Mouse (Mus musculus): ENCODE results near the gene Trim67. TPM values are rescaled to one million over a fixed set of nuclear protein-coding genes. Genes with fewer than 3 reads are reported as not detected.
A peak's percentile ranks its signal among the peaks of the same experiment; 100 is the strongest.

The Trim67 gene
- polyA plus RNA-seq, 1 experiment from 2014 or later: 1.1 TPM

- Histone ChIP-seq H3K27me3 (ENCODE audit: control insufficient read depth, insufficient read depth, low read length) (no peaks in the 10 kb centered on the region), H3K4me2 (replicated peaks; ENCODE audit: low read depth, low read length) (no peak overlapping the region), H3K4me3 (ENCODE audit: low read depth, low read length) (no peak overlapping the region), H3K9ac (replicated peaks; ENCODE audit: low read depth, low read length) (no peak overlapping the region), H3K9me3 (ENCODE audit: control insufficient read depth, low read depth, low read length) (no peaks in the 10 kb centered on the region), H3K27ac (ENCODE audit: low read length) (no peak overlapping the region), H3K36me3 (ENCODE audit: control insufficient read depth, insufficient read depth, low read length) (peaks cover 50% of the 10 kb centered on the region), H3K4me1 (ENCODE audit: control insufficient read depth, insufficient read depth, low read length) (no peaks in the 10 kb centered on the region)
- 71% methylated on average over 5 of the region's 5 CpGs for whole genome bisulfite sequencing
- 0 out of 2 replicates have a peak, but pooled peaks have one; percentile 23 for ATAC-seq (ENCODE audit: insufficient number of reproducible peaks, insufficient read depth, low FRiP score, low read depth)
These were observed 79.8 kb downstream of the Trim67 start for GRCm38 (mm10) chr8:124872690-124873089.

- WGBS: 81% methylated on average over 5 of the region's 5 CpGs
- Histone ChIP-seq H3K36me3 (ENCODE audit: control insufficient read depth, insufficient read depth, low read length) (peaks cover 80% of the 10 kb centered on the region), H3K4me3 (ENCODE audit: low read depth, low read length) (no peak overlapping the region), H3K4me1 (ENCODE audit: control insufficient read depth, insufficient read depth, low read length) (no peaks in the 10 kb centered on the region), H3K27ac (ENCODE audit: low read length) (no peak overlapping the region), H3K27me3 (ENCODE audit: control insufficient read depth, insufficient read depth, low read length) (no peaks in the 10 kb centered on the region), H3K9me3 (ENCODE audit: control insufficient read depth, low read depth, low read length) (no peaks in the 10 kb centered on the region), H3K9ac (replicated peaks; ENCODE audit: low read depth, low read length) (no peak overlapping the region), H3K4me2 (replicated peaks; ENCODE audit: low read depth, low read length) (no peak overlapping the region)
- ATAC-seq (ENCODE audit: insufficient number of reproducible peaks, insufficient read depth, low FRiP score, low read depth): no peak
These were observed 85.2 kb downstream of the Trim67 start for GRCm38 (mm10) chr8:124878141-124878540.

GRCm38 (mm10) chr8:124878946-124879526, 86.1 kb downstream of the Trim67 start:
- WGBS: 70% methylated on average over 10 of the region's 10 CpGs
- Histone ChIP-seq H3K4me1 (ENCODE audit: control insufficient read depth, insufficient read depth, low read length) (no peaks in the 10 kb centered on the region), H3K4me2 (replicated peaks; ENCODE audit: low read depth, low read length) (no peak overlapping the region), H3K9ac (replicated peaks; ENCODE audit: low read depth, low read length) (no peak overlapping the region), H3K4me3 (ENCODE audit: low read depth, low read length) (no peak overlapping the region), H3K27ac (ENCODE audit: low read length) (no peak overlapping the region), H3K36me3 (ENCODE audit: control insufficient read depth, insufficient read depth, low read length) (peaks cover 81% of the 10 kb centered on the region), H3K9me3 (ENCODE audit: control insufficient read depth, low read depth, low read length) (no peaks in the 10 kb centered on the region), H3K27me3 (ENCODE audit: control insufficient read depth, insufficient read depth, low read length) (no peaks in the 10 kb centered on the region)
- ATAC-seq (ENCODE audit: insufficient number of reproducible peaks, insufficient read depth, low FRiP score, low read depth): 0 out of 2 replicates have a peak, but pooled peaks have one; percentile 23

Other genes with a start within 250 kb of the Trim67 start
- gene Agt, start 223.4 kb upstream of the Trim67 start, polyA plus RNA-seq (2014; fragmentation: Nextera tagmentation; extraction: Ambion mirVana): 1.8 and 2.4 TPM in 2 replicates
- gene Capn9, start 217.0 kb upstream of the Trim67 start, polyA plus RNA-seq (2014; fragmentation: Nextera tagmentation; extraction: Ambion mirVana): 0.13 TPM in 1 of 2 replicates, not detected in the other
- gene 2310022B05Rik, start 129.7 kb upstream of the Trim67 start, polyA plus RNA-seq (2014; fragmentation: Nextera tagmentation; extraction: Ambion mirVana): 40.3 and 41.6 TPM in 2 replicates
- gene Ttc13, start 71.1 kb upstream of the Trim67 start, polyA plus RNA-seq (2014; fragmentation: Nextera tagmentation; extraction: Ambion mirVana): 45.5 and 46.9 TPM in 2 replicates
- gene Arv1, start 71.0 kb upstream of the Trim67 start, polyA plus RNA-seq (2014; fragmentation: Nextera tagmentation; extraction: Ambion mirVana): 25.0 and 27.9 TPM in 2 replicates
- gene Fam89a, start 41.3 kb upstream of the Trim67 start, polyA plus RNA-seq (2014; fragmentation: Nextera tagmentation; extraction: Ambion mirVana): 6.1 and 6.4 TPM in 2 replicates
- 92.8 and 98.0 TPM in 2 replicates for gene Gnpat, start 69.9 kb downstream of the Trim67 start, polyA plus RNA-seq (2014; fragmentation: Nextera tagmentation; extraction: Ambion mirVana)
- 43.7 and 44.0 TPM in 2 replicates for gene 2810004N23Rik, start 70.0 kb downstream of the Trim67 start, polyA plus RNA-seq (2014; fragmentation: Nextera tagmentation; extraction: Ambion mirVana)
- 7.8 and 8.9 TPM in 2 replicates for gene Exoc8, start 104.6 kb downstream of the Trim67 start, polyA plus RNA-seq (2014; fragmentation: Nextera tagmentation; extraction: Ambion mirVana)
- 6.9 and 9.1 TPM in 2 replicates for gene Sprtn, start 104.8 kb downstream of the Trim67 start, polyA plus RNA-seq (2014; fragmentation: Nextera tagmentation; extraction: Ambion mirVana)
- gene Egln1, start 156.2 kb downstream of the Trim67 start, polyA plus RNA-seq (2014; fragmentation: Nextera tagmentation; extraction: Ambion mirVana): 20.1 and 21.8 TPM in 2 replicates
- 128 and 132 TPM in 2 replicates for gene Tsnax, start 219.9 kb downstream of the Trim67 start, polyA plus RNA-seq (2014; fragmentation: Nextera tagmentation; extraction: Ambion mirVana)